ENCODE assay signal across 27 mouse cellular contexts in the genomic region with DNA sequence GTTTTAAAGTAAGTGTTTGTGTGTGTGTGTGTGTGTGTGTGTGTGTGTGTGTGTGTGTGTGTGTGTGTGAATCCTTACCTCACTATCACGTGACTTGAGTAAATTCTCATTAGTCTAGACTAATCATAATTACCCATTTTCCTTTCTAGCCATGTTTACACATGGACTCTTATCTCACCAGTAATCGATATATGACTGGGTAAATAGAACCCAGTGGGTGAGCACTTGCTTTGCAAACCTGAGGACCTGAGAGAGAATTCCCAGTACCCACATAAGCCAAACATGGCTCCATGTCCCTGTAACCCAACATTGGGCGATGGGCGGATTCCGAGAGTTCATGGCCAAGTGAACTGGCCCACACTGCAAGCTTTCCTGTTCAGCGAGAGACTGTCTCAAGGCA.
DNase-seq lines count a peak whose midpoint lies in the region; ATAC-seq lines count a peak whose summit lies in the region.
"Had no signal": no experiment of that assay in that cellular context is flagged by ENCODE, and none has a peak within 500 bp of the region (broad histone marks: within the 10 kb centered on the region; RNA-seq: fewer than 3 reads in every experiment).

No protein-coding gene starts in this region.

- H3K4me2 ChIP-seq in liver, embryonic 13.5 days, result no peak overlapping the region
- H3K4me2 ChIP-seq in liver, embryonic 12.5 days, result no peak overlapping the region
- no peak overlapping the region for H3K4me2 ChIP-seq in intestine, embryonic 16.5 days (ENCODE audit: low read depth, low read length)
- no peak overlapping the region for H3K4me2 ChIP-seq in stomach, embryonic 15.5 days
- H3K4me2 ChIP-seq: embryonic facial prominence, embryonic 13.5 days; forebrain, embryonic 12.5 days; forebrain, embryonic 15.5 days; heart, embryonic 13.5 days; hindbrain, embryonic 12.5 days; hindbrain, embryonic 15.5 days had no signal

- H3K4me3 ChIP-seq in liver, embryonic 13.5 days (replicated peaks), result no peak overlapping the region
- no peak overlapping the region for H3K4me3 ChIP-seq in liver, embryonic 12.5 days
- no peak overlapping the region for H3K4me3 ChIP-seq in intestine, embryonic 16.5 days (ENCODE audit: low read length)
- no peak overlapping the region for H3K4me3 ChIP-seq in stomach, embryonic 15.5 days (replicated peaks)
- H3K4me3 ChIP-seq in embryonic facial prominence, embryonic 10.5 days, result no peak overlapping the region
- H3K4me3 ChIP-seq: embryonic facial prominence, embryonic 13.5 days; erythroblast, embryonic 14.5 days; forebrain, embryonic 12.5 days; forebrain, embryonic 15.5 days; heart, adult 2 months; heart, embryonic 10.5 days; heart, embryonic 13.5 days; hindbrain, embryonic 12.5 days; hindbrain, embryonic 15.5 days had no signal

- no peak overlapping the region for H3K27ac ChIP-seq in liver, embryonic 13.5 days
- no peak overlapping the region for H3K27ac ChIP-seq in liver, embryonic 12.5 days
- no peak overlapping the region for H3K27ac ChIP-seq in intestine, embryonic 16.5 days (ENCODE audit: low read length)
- H3K27ac ChIP-seq in stomach, embryonic 15.5 days, result no peak overlapping the region
- no peak overlapping the region for H3K27ac ChIP-seq in embryonic facial prominence, embryonic 10.5 days (replicated peaks)
- H3K27ac ChIP-seq: embryonic facial prominence, embryonic 13.5 days; forebrain, embryonic 12.5 days; forebrain, embryonic 15.5 days; heart, adult 2 months; heart, embryonic 10.5 days; heart, embryonic 13.5 days; hindbrain, embryonic 12.5 days; hindbrain, embryonic 15.5 days had no signal

- peaks cover 6% of the 10 kb centered on the region for H3K36me3 ChIP-seq in liver, embryonic 13.5 days
- H3K36me3 ChIP-seq in liver, embryonic 12.5 days, result peaks cover 9% of the 10 kb centered on the region
- H3K36me3 ChIP-seq in intestine, embryonic 16.5 days (ENCODE audit: control insufficient read depth, insufficient read depth, low read length), result no peaks in the 10 kb centered on the region
- no peaks in the 10 kb centered on the region for H3K36me3 ChIP-seq in stomach, embryonic 15.5 days
- H3K36me3 ChIP-seq in embryonic facial prominence, embryonic 10.5 days (replicated peaks), result peaks cover 5% of the 10 kb centered on the region
- H3K36me3 ChIP-seq: forebrain, embryonic 12.5 days; forebrain, embryonic 15.5 days; heart, embryonic 10.5 days; hindbrain, embryonic 12.5 days; hindbrain, embryonic 15.5 days had no signal

- ATAC-seq in liver, embryonic 13.5 days (ENCODE audit: low read depth), result 0 out of 2 replicates have a peak, but pooled peaks have one; percentile 31
- ATAC-seq in liver, embryonic 12.5 days, result no peak
- peak; percentile 60 for ATAC-seq in intestine, embryonic 16.5 days
- peak; percentile 56; the same call in 1 of the 2 replicates for ATAC-seq in stomach, embryonic 15.5 days (ENCODE audit: insufficient read depth, low FRiP score, low read depth)
- ATAC-seq: forebrain, embryonic 15.5 days; Patski had no signal

- no peaks in the 10 kb centered on the region for H3K27me3 ChIP-seq in liver, embryonic 13.5 days
- no peaks in the 10 kb centered on the region for H3K27me3 ChIP-seq in liver, embryonic 12.5 days (replicated peaks)
- H3K27me3 ChIP-seq in intestine, embryonic 16.5 days (replicated peaks; ENCODE audit: control insufficient read depth, insufficient read depth, low read length), result no peaks in the 10 kb centered on the region
- H3K27me3 ChIP-seq in stomach, embryonic 15.5 days (replicated peaks), result no peaks in the 10 kb centered on the region
- no peaks in the 10 kb centered on the region for H3K27me3 ChIP-seq in embryonic facial prominence, embryonic 10.5 days (replicated peaks; ENCODE audit: low read depth, poor library complexity, severe bottlenecking)
- H3K27me3 ChIP-seq: CH12.LX; embryonic facial prominence, embryonic 13.5 days; forebrain, embryonic 12.5 days; forebrain, embryonic 15.5 days; heart, embryonic 13.5 days; hindbrain, embryonic 12.5 days; hindbrain, embryonic 15.5 days; Patski had no signal

- H3K9me3 ChIP-seq in liver, embryonic 13.5 days (replicated peaks), result no peaks in the 10 kb centered on the region
- H3K9me3 ChIP-seq in liver, embryonic 12.5 days (replicated peaks), result no peaks in the 10 kb centered on the region
- no peaks in the 10 kb centered on the region for H3K9me3 ChIP-seq in intestine, embryonic 16.5 days (ENCODE audit: control insufficient read depth, low read length)
- no peaks in the 10 kb centered on the region for H3K9me3 ChIP-seq in stomach, embryonic 15.5 days
- no peaks in the 10 kb centered on the region for H3K9me3 ChIP-seq in embryonic facial prominence, embryonic 10.5 days
- H3K9me3 ChIP-seq: embryonic facial prominence, embryonic 13.5 days; forebrain, embryonic 12.5 days; forebrain, embryonic 15.5 days; heart, embryonic 10.5 days; heart, embryonic 13.5 days; hindbrain, embryonic 12.5 days; hindbrain, embryonic 15.5 days had no signal

- peaks cover 11% of the 10 kb centered on the region for H3K4me1 ChIP-seq in liver, embryonic 13.5 days (replicated peaks)
- peaks cover 11% of the 10 kb centered on the region; the same call in 1 of the 2 replicates for H3K4me1 ChIP-seq in liver, embryonic 12.5 days
- no peaks in the 10 kb centered on the region for H3K4me1 ChIP-seq in intestine, embryonic 16.5 days (ENCODE audit: control insufficient read depth, insufficient read depth, low read length)
- H3K4me1 ChIP-seq in stomach, embryonic 15.5 days, result no peaks in the 10 kb centered on the region
- H3K4me1 ChIP-seq in embryonic facial prominence, embryonic 10.5 days, result no peaks in the 10 kb centered on the region
- H3K4me1 ChIP-seq: embryonic facial prominence, embryonic 13.5 days; forebrain, embryonic 12.5 days; forebrain, embryonic 15.5 days; hindbrain, embryonic 12.5 days; hindbrain, embryonic 15.5 days had no signal

- WGBS in liver, embryonic 13.5 days (ENCODE audit: insufficient replicate concordance), result 84% methylated on average over 6 of the region's 6 CpGs
- 81% methylated on average over 6 of the region's 6 CpGs for WGBS in liver, embryonic 12.5 days (ENCODE audit: insufficient replicate concordance)
- 74% methylated on average over 6 of the region's 6 CpGs for WGBS in intestine, embryonic 16.5 days
- 75% methylated on average over 6 of the region's 6 CpGs for whole genome bisulfite sequencing in stomach, embryonic 15.5 days
- 95% methylated on average over 6 of the region's 6 CpGs for WGBS in embryonic facial prominence, embryonic 10.5 days

- H3K9ac ChIP-seq in liver, embryonic 13.5 days, result no peak overlapping the region
- no peak overlapping the region for H3K9ac ChIP-seq in liver, embryonic 12.5 days
- no peak overlapping the region for H3K9ac ChIP-seq in intestine, embryonic 16.5 days (ENCODE audit: low read depth, low read length)
- H3K9ac ChIP-seq in stomach, embryonic 15.5 days, result no peak overlapping the region
- H3K9ac ChIP-seq: embryonic facial prominence, embryonic 13.5 days; forebrain, embryonic 12.5 days; forebrain, embryonic 15.5 days; heart, embryonic 13.5 days; hindbrain, embryonic 12.5 days; hindbrain, embryonic 15.5 days had no signal

- DNase-seq in liver, embryonic 13.5 days, result no peak
- no peak for DNase-seq in frontal cortex, postnatal 14 days (ENCODE audit: low spot score in 2 of 2)
- no peak for DNase-seq in embryonic facial prominence, embryonic 10.5 days (ENCODE audit: low spot score)
- DNase-seq in embryo, embryonic 9.5 days (ENCODE audit: extremely low spot score), result no peak
- DNase-seq: adrenal gland, postnatal 10 days; adrenal gland, postnatal 36 days; B cell, adult 2 months; cerebellum, adult 18-20 months; cerebellum, adult 9-10 months; cerebellum, postnatal 14 days; gastrocnemius, postnatal 10 days; gastrocnemius, postnatal 36 days; heart, adult 2 months; heart, postnatal 14 days had no signal
